Mouse (Mus musculus) C2C12 (cell line): ENCODE data around the gene Lnx1. TPM values are rescaled to one million over a fixed set of nuclear protein-coding genes. Genes with fewer than 3 reads are reported as not detected.
A peak's percentile ranks its signal among the peaks of the same experiment; 100 is the strongest.

Experiments used
- H3K27me3 ChIP-seq: one replicate; pipeline ENCODE4 v1.6.1; 2011; ENCODE audit not compliant: control insufficient read depth, insufficient read depth, insufficient read length
- H3K36me3 ChIP-seq: one replicate; pipeline ENCODE4 v1.6.1; 2011; ENCODE audit not compliant: control insufficient read depth, insufficient read depth
- H3K4me3 ChIP-seq: one replicate; pipeline ENCODE4 v1.5.1; 2011; ENCODE audit warnings: mild to moderate bottlenecking, control low read depth; ENCODE audit not compliant: poor library complexity, insufficient read depth, severe bottlenecking
- H3K79me2 ChIP-seq: one replicate; pipeline ENCODE4 v1.6.1; 2011; ENCODE audit not compliant: control insufficient read depth, insufficient read depth
- H3K79me3 ChIP-seq: one replicate; pipeline ENCODE4 v1.6.1; 2011; ENCODE audit warnings: low read depth, control low read depth
- H3ac ChIP-seq: one replicate; pipeline ENCODE3; 2011; ENCODE audit warnings: low read depth; ENCODE audit not compliant: control insufficient read depth, insufficient read length
- CEBPB ChIP-seq: IDR thresholded peaks from one replicate; pipeline ENCODE4 v1.6.1; 2011; ENCODE audit warnings: low read depth, mild to moderate bottlenecking, control low read depth, moderate library complexity
- CTCF ChIP-seq: IDR thresholded peaks from one replicate; pipeline ENCODE4 v1.5.1; 2011; ENCODE audit not compliant: control insufficient read depth, insufficient read depth, insufficient read length
- FOSL1 ChIP-seq: IDR thresholded peaks from one replicate; pipeline ENCODE4 v1.8.0; 2011; ENCODE audit warnings: mild to moderate bottlenecking, low read length; ENCODE audit not compliant: poor library complexity, insufficient read depth, severe bottlenecking
- MAX ChIP-seq: IDR thresholded peaks from one replicate; pipeline ENCODE4 v1.6.1; 2011; ENCODE audit warnings: mild to moderate bottlenecking, control low read depth
- MYOD1 ChIP-seq: IDR thresholded peaks from one replicate; pipeline ENCODE4 v1.6.1; 2011; ENCODE audit warnings: low read depth; ENCODE audit not compliant: control insufficient read depth, insufficient read length
- MYOG ChIP-seq: IDR thresholded peaks from one replicate; pipeline ENCODE4 v1.6.1; 2011; ENCODE audit not compliant: control insufficient read depth, insufficient read length; ENCODE audit errors: extremely low read depth
- USF1 ChIP-seq: IDR thresholded peaks from one replicate; pipeline ENCODE4 v1.6.1; 2011; ENCODE audit warnings: low read depth, mild to moderate bottlenecking, control low read depth, moderate library complexity
- polyA plus RNA-seq: library from polyadenylated mRNA; unstranded; fragments of >200 nt; fragmentation: generic; extraction: Trizol; gene quantifications from one replicate; pipeline ENCODE4 v1.2.1, GENCODE M21; 2012; ENCODE audit warnings: missing spikeins

The Lnx1 gene
- polyA plus RNA-seq, 1 experiment = 0.02 TPM

DNA sequence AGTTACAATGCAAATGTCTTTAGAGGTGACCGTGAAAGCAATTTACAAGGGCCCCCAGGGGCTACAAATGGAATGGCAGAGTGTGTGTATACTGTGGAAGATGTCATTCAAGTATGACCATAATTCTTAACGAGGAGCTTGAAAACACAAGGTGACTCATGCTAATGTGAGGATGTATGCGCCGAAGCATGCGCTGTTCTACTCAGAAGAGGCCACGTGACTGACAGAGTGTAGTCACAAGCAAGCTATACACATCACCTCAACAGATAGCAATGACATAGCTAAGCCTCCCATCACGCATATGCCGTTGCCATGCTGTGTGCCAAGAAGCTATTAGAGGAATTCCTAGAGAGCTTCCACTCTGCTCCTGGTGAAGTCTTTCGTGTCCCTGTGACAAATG, 5.2 kb downstream of the Lnx1 start:
- Histone ChIP-seq H3K36me3 (no peaks in the 10 kb centered on the region), H3K79me3 (no peaks in the 10 kb centered on the region), H3K27me3 (no peaks in the 10 kb centered on the region), H3K4me3 (no peak overlapping the region), H3K79me2 (no peaks in the 10 kb centered on the region), H3ac (no peak overlapping the region)
- TF ChIP-seq USF1 (peak; percentile 88), FOSL1 (no peak)

DNA sequence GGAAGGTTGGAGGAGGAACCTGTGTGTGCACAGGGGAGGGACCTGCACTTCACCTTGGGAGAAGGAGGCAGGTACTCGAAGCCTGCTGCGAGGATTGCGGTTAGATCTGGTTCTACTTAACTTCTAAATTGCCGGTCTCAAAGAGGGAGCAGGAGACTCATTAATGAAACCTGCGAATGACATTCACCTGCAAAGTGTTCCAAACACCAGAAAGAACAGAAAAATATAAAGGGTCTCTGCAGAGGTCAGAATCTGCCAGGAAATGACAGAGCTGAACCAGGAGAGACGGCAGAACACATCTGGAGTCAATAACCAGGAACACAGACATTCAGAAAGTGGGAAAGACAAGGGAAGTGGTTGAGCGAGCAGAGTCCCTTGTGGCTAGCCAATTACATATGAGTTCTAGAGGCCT, 8.3 kb downstream of the Lnx1 start:
- Histone ChIP-seq H3K79me3 (no peaks in the 10 kb centered on the region), H3K27me3 (no peaks in the 10 kb centered on the region), H3K4me3 (no peak overlapping the region), H3ac (no peak overlapping the region), H3K36me3 (no peaks in the 10 kb centered on the region), H3K79me2 (no peaks in the 10 kb centered on the region)
- no peak for TF ChIP-seq CTCF
- TF ChIP-seq USF1 = no peak
- no peak for TF ChIP-seq MYOD1
- no peak for TF ChIP-seq FOSL1

DNA sequence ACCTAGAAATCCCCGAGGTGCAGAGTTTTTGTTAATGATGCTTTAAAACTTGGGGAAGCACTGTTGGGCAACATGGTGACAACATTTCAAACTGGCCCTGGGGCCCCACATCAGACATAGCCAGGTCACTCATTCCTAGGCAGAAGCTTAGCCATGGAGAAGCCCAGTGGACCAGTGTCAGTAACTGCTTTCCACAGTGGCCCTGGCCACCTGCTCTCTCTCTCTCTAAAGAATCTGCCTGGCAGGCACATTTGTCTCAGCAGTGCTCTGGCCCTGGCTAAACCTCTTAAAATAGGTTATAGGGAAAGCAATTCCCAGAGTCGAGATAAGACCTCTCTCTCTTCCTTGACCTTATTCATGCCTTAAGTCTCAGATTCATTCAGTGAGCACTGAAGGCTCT, 8.9 kb downstream of the Lnx1 start:
- Histone ChIP-seq H3K79me3 (no peaks in the 10 kb centered on the region), H3ac (no peak overlapping the region), H3K4me3 (no peak overlapping the region), H3K36me3 (no peaks in the 10 kb centered on the region), H3K27me3 (no peaks in the 10 kb centered on the region), H3K79me2 (no peaks in the 10 kb centered on the region)
- TF ChIP-seq MYOD1 = no peak
- no peak for TF ChIP-seq MAX
- no peak for TF ChIP-seq USF1
- TF ChIP-seq CTCF = no peak
- no peak for TF ChIP-seq FOSL1
- no peak for TF ChIP-seq CEBPB
- no peak for TF ChIP-seq MYOG

DNA sequence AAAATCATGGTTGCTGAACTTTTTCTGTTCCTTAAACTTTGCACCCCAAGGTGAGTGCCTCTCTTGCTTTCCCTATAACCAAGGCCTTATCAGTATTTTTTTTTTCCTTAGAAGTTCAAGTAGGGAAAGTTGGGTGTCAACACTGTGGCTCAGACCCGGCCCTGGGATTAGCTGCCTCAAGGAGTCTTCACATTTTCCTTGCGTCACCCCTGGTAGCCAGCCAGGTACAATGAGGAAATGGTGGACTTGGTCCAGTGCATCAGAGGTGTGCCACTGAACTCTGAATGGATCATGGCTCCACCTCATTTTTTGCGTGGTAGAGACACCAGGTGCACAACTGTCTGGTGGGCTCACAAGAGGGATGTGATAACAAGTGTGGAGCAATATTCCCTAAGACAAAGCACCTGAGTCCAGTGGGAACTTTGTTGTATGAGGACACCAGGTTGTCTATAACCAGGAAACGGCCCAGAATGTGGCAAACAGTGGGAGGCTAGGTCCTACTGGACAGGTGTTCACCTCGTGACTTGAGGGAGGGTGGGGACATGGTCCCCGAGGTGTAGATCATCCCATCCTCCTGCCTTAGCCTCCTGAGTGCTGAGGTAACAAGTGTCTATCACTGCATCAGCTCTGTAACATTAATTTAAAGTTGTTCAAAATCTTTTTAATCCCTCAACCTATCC, 10.2 kb downstream of the Lnx1 start:
- TF ChIP-seq MYOD1 (no peak), MAX (no peak), CEBPB (no peak), USF1 (no peak), CTCF (no peak), FOSL1 (no peak), MYOG (no peak)
- Histone ChIP-seq H3K27me3 (no peaks in the 10 kb centered on the region), H3K36me3 (no peaks in the 10 kb centered on the region), H3K79me3 (no peaks in the 10 kb centered on the region), H3K79me2 (no peaks in the 10 kb centered on the region), H3ac (no peak overlapping the region), H3K4me3 (no peak overlapping the region)

DNA sequence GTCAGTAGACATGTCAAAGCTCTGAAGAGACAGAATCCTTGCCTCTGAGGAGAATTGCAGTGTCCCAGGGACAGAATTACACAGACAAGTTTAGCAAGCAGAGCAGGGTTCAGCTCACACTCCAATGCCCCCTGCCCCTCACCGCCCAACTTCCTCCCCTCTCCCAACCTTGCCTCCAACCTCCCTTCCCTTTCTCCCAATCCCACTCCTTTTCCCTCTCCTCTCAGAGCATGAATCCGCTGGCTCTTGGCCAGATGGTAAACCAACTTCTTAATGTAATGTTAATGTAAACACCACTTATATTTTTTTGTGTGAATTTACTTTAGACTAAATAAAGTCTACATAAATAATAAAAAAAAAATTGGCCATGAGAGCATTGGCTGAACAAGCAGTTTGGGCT, 13.9 kb downstream of the Lnx1 start:
- Histone ChIP-seq H3K4me3 (no peak overlapping the region), H3ac (no peak overlapping the region), H3K36me3 (no peaks in the 10 kb centered on the region), H3K79me3 (no peaks in the 10 kb centered on the region), H3K27me3 (no peaks in the 10 kb centered on the region), H3K79me2 (no peaks in the 10 kb centered on the region)
- no peak for TF ChIP-seq FOSL1
- TF ChIP-seq CTCF = no peak
- TF ChIP-seq MAX = no peak
- no peak for TF ChIP-seq CEBPB
- TF ChIP-seq MYOG = no peak
- TF ChIP-seq USF1 = no peak
- TF ChIP-seq MYOD1 = no peak

DNA sequence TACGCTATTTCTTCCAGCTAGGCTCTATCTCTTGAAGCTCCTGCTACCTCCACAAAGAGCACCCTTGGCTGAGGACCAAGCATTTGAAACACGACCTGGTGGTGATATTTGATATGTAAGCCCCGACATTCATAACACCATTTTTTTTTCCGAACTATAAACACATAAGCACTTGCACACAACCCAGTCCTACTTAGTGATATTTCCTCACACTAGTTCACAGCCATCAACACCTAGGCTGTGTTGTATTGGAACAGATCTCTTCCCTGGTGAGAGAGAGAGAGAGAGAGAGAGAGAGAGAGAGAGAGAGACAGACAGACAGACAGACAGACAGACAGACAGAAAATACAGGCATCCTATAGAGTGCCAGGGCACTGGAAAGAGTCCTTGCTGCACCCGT, 17.8 kb downstream of the Lnx1 start:
- Histone ChIP-seq H3K27me3 (no peaks in the 10 kb centered on the region), H3K79me3 (no peaks in the 10 kb centered on the region), H3K36me3 (no peaks in the 10 kb centered on the region), H3ac (no peak overlapping the region), H3K79me2 (no peaks in the 10 kb centered on the region), H3K4me3 (no peak overlapping the region)
- no peak for TF ChIP-seq MAX
- TF ChIP-seq CTCF = no peak
- TF ChIP-seq CEBPB = no peak
- no peak for TF ChIP-seq USF1
- TF ChIP-seq MYOD1 = no peak
- TF ChIP-seq FOSL1 = no peak
- TF ChIP-seq MYOG = no peak
